Mouse (Mus musculus) MEL (cell line): ENCODE data around the gene Fam110a. TPM values are rescaled to one million over a fixed set of nuclear protein-coding genes. Genes with fewer than 3 reads are reported as not detected.

Experiments used
- DNase-seq: peaks from one replicate; pipeline ENCODE4 v3.0.0; 2011; ENCODE audit warnings: low read depth, low spot score
- H3K27ac ChIP-seq: 2 replicates; pipeline ENCODE4 v1.5.1; 2012; ENCODE audit warnings: low read depth, mild to moderate bottlenecking, control low read depth, low read length, moderate library complexity; ENCODE audit not compliant: control insufficient read depth
- H3K27me3 ChIP-seq, 2 experiments: fragments of 150-350 bp in 1 of 2; sonication (generic) in 1 of 2; 2 replicates each; pipeline ENCODE4 v1.6.1; 2012; ENCODE audit warnings: low read length in 2 of 2, mild to moderate bottlenecking in 2 of 2, improper control_type of control experiment in 1 of 2, moderate library complexity in 1 of 2; ENCODE audit not compliant: insufficient read depth in 2 of 2, control insufficient read depth in 1 of 2
- H3K36me3 ChIP-seq, 2 experiments: 2 replicates each; pipeline ENCODE4 v1.6.1; 2012 to 2014; ENCODE audit warnings: low read length in 2 of 2, improper control_type of control experiment in 1 of 2, inconsistent platforms in 1 of 2, mild to moderate bottlenecking in 1 of 2; ENCODE audit not compliant: insufficient read depth in 2 of 2, control insufficient read depth in 1 of 2
- H3K4me1 ChIP-seq, 2 experiments: fragments of 150-350 bp in 1 of 2; sonication (generic) in 1 of 2; 2 replicates each; pipeline ENCODE4 v1.6.1; 2012; ENCODE audit warnings: low read length in 2 of 2, improper control_type of control experiment in 1 of 2, mild to moderate bottlenecking in 1 of 2; ENCODE audit not compliant: insufficient read depth in 2 of 2, control insufficient read depth in 1 of 2
- H3K4me3 ChIP-seq, 2 experiments: fragments of 150-350 bp in 1 of 2; sonication (generic) in 1 of 2; 2 replicates each; pipeline ENCODE4 v1.5.1; 2012; ENCODE audit warnings: low read depth in 2 of 2, low read length in 2 of 2, mild to moderate bottlenecking in 2 of 2, moderate library complexity in 2 of 2, control low read depth in 1 of 2, improper control_type of control experiment in 1 of 2; ENCODE audit not compliant: control insufficient read depth in 1 of 2, insufficient read depth in 1 of 2
- H3K79me2 ChIP-seq: 2 replicates; pipeline ENCODE4 v1.6.1; 2012; ENCODE audit warnings: mild to moderate bottlenecking, low read length, moderate library complexity; ENCODE audit not compliant: control insufficient read depth, poor library complexity, insufficient read depth
- H3K9ac ChIP-seq: 2 replicates; pipeline ENCODE4 v1.6.1; 2012; ENCODE audit warnings: low read depth, mild to moderate bottlenecking, control low read depth, low read length, moderate library complexity; ENCODE audit not compliant: control insufficient read depth, poor library complexity, severe bottlenecking
- H3K9me3 ChIP-seq: fragments of 150-350 bp; sonication (generic); replicated peaks from 2 replicates; pipeline ENCODE4 v1.6.1; 2012; ENCODE audit warnings: mild to moderate bottlenecking, low read length, improper control_type of control experiment, moderate library complexity; ENCODE audit not compliant: insufficient read depth
- CHD1 ChIP-seq: IDR thresholded peaks from 2 replicates; pipeline ENCODE4 v1.6.1; 2012; ENCODE audit warnings: low read depth, mild to moderate bottlenecking, inconsistent platforms, low read length, improper control_type of control experiment
- CTCF ChIP-seq, 3 experiments: IDR thresholded peaks in 2 of 3; conservative IDR thresholded peaks in 1 of 3; 2 replicates each; pipeline ENCODE4 v1.5.1; 2011 to 2012; ENCODE audit warnings: low read length in 3 of 3, low read depth in 2 of 3, mild to moderate bottlenecking in 2 of 3, improper control_type of control experiment in 1 of 3, inconsistent platforms in 1 of 3, mixed read lengths in 1 of 3, moderate library complexity in 1 of 3; ENCODE audit not compliant: control insufficient read depth in 1 of 3, insufficient read depth in 1 of 3, poor library complexity in 1 of 3, severe bottlenecking in 1 of 3
- ELF1 ChIP-seq: IDR thresholded peaks from 2 replicates; pipeline ENCODE4 v1.6.1; 2014; ENCODE audit warnings: low read depth, mild to moderate bottlenecking, inconsistent platforms, low read length, improper control_type of control experiment, moderate library complexity
- GABPA ChIP-seq: IDR thresholded peaks from 2 replicates; pipeline ENCODE4 v1.6.1; 2012; ENCODE audit warnings: low read depth, mild to moderate bottlenecking, inconsistent platforms, low read length, improper control_type of control experiment, moderate library complexity
- GATA1 ChIP-seq: IDR thresholded peaks from 2 replicates; pipeline ENCODE4 v1.6.1; 2011; ENCODE audit warnings: low read depth, low read length, improper control_type of control experiment
- HCFC1 ChIP-seq: IDR thresholded peaks from 2 replicates; pipeline ENCODE4 v1.6.1; 2012; ENCODE audit warnings: low read depth, mild to moderate bottlenecking, inconsistent platforms, low read length, improper control_type of control experiment, moderate library complexity
- MAX ChIP-seq: IDR thresholded peaks from 2 replicates; pipeline ENCODE4 v1.6.1; 2011; ENCODE audit warnings: low read length, improper control_type of control experiment
- MAZ ChIP-seq: IDR thresholded peaks from 2 replicates; pipeline ENCODE4 v1.6.1; 2012; ENCODE audit warnings: low read depth, mild to moderate bottlenecking, inconsistent platforms, low read length, improper control_type of control experiment
- MXI1 ChIP-seq: IDR thresholded peaks from 2 replicates; pipeline ENCODE4 v1.6.1; 2011; ENCODE audit warnings: mild to moderate bottlenecking, low read depth, low read length, improper control_type of control experiment
- MYC ChIP-seq: IDR thresholded peaks from 2 replicates; pipeline ENCODE4 v1.6.1; 2011; ENCODE audit warnings: low read depth, mild to moderate bottlenecking, low read length, improper control_type of control experiment, moderate library complexity
- NELFE ChIP-seq: IDR thresholded peaks from 2 replicates; pipeline ENCODE4 v1.6.1; 2011; ENCODE audit warnings: low read depth, low read length, improper control_type of control experiment
- POLR2A ChIP-seq, 2 experiments: IDR thresholded peaks; 2 replicates each; pipeline ENCODE4 v1.6.1; 2011 to 2012; ENCODE audit warnings: low read length in 2 of 2, mild to moderate bottlenecking in 2 of 2, control low read depth in 1 of 2, improper control_type of control experiment in 1 of 2, low read depth in 1 of 2, moderate library complexity in 1 of 2; ENCODE audit not compliant: control insufficient read depth in 1 of 2, insufficient read depth in 1 of 2, poor library complexity in 1 of 2
- POLR2AphosphoS5 ChIP-seq: IDR thresholded peaks from 2 replicates; pipeline ENCODE4 v1.6.1; 2012; ENCODE audit warnings: low read depth, borderline replicate concordance, mild to moderate bottlenecking, inconsistent platforms, low read length, moderate library complexity, mixed read lengths
- RAD21 ChIP-seq: IDR thresholded peaks from 2 replicates; pipeline ENCODE4 v1.6.1; 2011; ENCODE audit warnings: mild to moderate bottlenecking, low read depth, low read length, improper control_type of control experiment
- SIN3A ChIP-seq: IDR thresholded peaks from 2 replicates; pipeline ENCODE4 v1.6.1; 2012; ENCODE audit warnings: low read length, improper control_type of control experiment, inconsistent platforms
- SMC3 ChIP-seq: IDR thresholded peaks from 2 replicates; pipeline ENCODE4 v1.6.1; 2011; ENCODE audit warnings: low read depth, low read length, improper control_type of control experiment
- TCF12 ChIP-seq: IDR thresholded peaks from 2 replicates; pipeline ENCODE4 v1.6.1; 2014; ENCODE audit warnings: low read depth, mild to moderate bottlenecking, inconsistent platforms, low read length, improper control_type of control experiment, moderate library complexity
- UBTF ChIP-seq: IDR thresholded peaks from 2 replicates; pipeline ENCODE4 v1.6.1; 2012; ENCODE audit warnings: low read depth, mild to moderate bottlenecking, inconsistent platforms, low read length, improper control_type of control experiment, moderate library complexity, borderline replicate concordance; ENCODE audit not compliant: insufficient read depth
- ZC3H11A ChIP-seq: IDR thresholded peaks from 2 replicates; pipeline ENCODE4 v1.6.1; 2012; ENCODE audit warnings: low read depth, mild to moderate bottlenecking, inconsistent platforms, low read length, improper control_type of control experiment
- polyA plus RNA-seq, 2 experiments: library from polyadenylated mRNA; stranded (reverse) in 1 of 2; unstranded in 1 of 2; fragments of >175 nt in 1 of 2; fragments of >200 nt in 1 of 2; gene quantifications; 2 replicates each; pipeline versions ENCODE4 v1.2.1 to v1.2.4; 2012; ENCODE audit warnings: low replicate concordance in 2 of 2, low read depth in 1 of 2; ENCODE audit not compliant: insufficient read length in 2 of 2, insufficient read depth in 1 of 2, missing spikeins in 1 of 2
- total RNA-seq: library from RNA; depleted of rRNA; stranded (reverse); fragments of 300-350 nt; gene quantifications from 2 replicates; pipeline ENCODE4 v1.2.3, GENCODE M21; 2012; rRNA removed

Fam110a gene
- total RNA-seq = 5.7 TPM in 2 replicates
- polyA plus RNA-seq = 10 to 100 TPM in 1 of 2 experiments, not detected in 1; 10.8 TPM

DNA sequence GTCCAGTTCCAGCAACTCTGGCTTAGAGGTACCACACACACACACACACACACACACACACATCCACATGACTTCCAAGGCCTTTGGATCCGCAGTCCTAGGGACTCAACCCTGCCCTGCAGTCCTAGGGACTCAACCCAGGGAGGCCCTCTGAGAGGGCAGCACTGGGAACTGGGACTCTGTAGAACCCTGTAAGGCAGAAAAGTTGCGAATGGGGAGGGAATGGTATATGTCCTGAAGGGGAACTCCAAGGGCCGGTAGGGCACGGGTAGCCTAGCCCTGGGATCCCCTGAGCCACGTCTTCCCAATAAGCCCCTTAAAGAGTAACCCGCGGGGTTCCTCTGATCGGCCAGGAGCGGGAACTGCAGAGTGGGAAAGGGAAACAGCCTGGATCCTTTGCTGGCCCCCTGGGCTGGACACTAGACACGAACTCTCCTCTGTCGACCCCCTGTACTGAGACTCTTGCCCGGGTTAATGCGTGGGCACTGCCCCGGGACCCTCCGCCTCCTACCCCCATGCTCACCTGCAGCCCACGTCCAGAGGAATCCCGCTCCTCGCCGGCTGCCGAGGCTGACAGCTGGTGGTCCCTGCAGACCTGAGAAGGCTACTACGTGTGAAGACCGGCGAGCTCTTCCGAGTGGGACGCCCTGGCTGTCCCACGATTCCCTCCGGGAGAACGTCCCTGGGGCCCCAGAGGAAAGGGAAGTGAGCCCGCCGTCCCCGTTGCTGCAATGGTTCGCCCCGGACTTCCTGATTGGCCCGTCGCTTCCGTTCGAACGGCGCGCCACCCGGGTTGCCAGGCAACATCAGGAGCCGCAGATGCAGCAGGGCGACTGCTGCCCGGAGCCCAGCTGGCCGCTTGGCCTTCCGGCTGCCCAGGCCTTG is at the start of gene Fam110a:
Gene Fam110a (minus strand): TSS at position 750 of the 885 bp plus-strand sequence.
- peak; percentile 93 for TF ChIP-seq ELF1
- TF ChIP-seq SIN3A = peak; percentile 88
- peak; percentile 76 for TF ChIP-seq HCFC1
- TF ChIP-seq GABPA = no peak
- TF ChIP-seq POLR2A (IDR thresholded peaks at IDR 0.05; ENCODE audit: control insufficient read depth in 1 of 2, insufficient read depth in 1 of 2, low read depth in 1 of 2, low read length in 2 of 2, poor library complexity in 1 of 2) = peak in 1 of 2 experiments; percentile 70; a peak in 1 of 4 replicates
- TF ChIP-seq MXI1 = peak; percentile 60
- no peak for TF ChIP-seq TCF12
- peak; percentile 42; the same call in 1 of the 2 replicates for TF ChIP-seq NELFE
- TF ChIP-seq, all 39 proteins: peak for 6
- Histone ChIP-seq H3K36me3 (peaks cover 0 to 2% of the 10 kb centered on the region in 2 experiments; a peak in 1 of 4 replicates), H3K27me3 (no peaks in the 10 kb centered on the region), H3K27ac (no peak within 1 kb of the TSS), H3K9me3 (no peaks in the 10 kb centered on the region), H3K9ac (peak within 1 kb of the TSS; percentile 83), H3K4me3 (peak within 1 kb of the TSS; percentile 64 to 79), H3K4me1 (peaks cover 0 to 22% of the 10 kb centered on the region in 2 experiments; a peak in 2 of 4 replicates), H3K79me2 (peaks cover 7% of the 10 kb centered on the region)
- DNase-seq = peak; percentile 87

DNA sequence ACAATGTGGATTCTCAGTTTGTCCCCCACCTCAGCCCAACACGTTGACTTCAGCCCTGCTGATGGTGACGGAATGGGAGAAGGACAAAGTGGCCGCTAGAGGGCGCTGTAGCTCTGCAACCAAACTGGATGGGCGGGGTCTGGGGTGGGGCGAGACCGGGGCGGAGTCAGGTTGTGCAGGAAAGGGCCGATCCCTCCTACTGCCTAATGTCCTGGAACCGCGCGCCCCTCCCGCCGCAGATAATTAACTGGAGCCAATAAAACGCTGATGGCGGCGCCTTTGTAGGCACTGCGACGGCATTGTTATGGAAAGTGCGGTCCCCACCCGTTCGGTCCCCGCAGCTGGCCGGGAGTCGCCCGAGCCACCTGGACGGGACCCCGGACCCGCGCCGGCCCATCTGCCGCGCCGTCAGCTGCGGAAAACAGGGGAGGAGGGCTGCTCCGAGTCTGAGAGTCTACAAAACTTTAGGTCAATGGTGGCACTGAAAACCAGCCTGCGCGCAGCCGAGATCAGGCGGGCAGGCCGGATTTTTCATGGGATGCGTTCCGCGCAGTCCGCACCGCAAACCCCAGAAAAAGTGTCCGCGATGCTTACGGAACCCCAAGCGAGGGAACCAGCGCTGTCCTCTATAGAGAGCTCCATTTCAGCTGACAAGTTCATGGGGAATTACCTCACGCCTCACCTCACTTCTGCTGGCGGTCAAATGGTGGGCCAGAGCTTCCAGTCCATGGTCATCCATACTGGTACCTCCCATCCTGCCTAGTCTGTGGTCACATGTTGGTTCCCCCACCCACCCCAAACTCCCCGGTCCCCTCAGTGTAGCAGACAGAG is 49.4 kb upstream of the Fam110a start:
- H3K4me1 ChIP-seq = 0 out of 4 replicates have a peak, but pooled peaks cover 0 to 3% of the 10 kb centered on the region in 2 experiments
- peak overlapping the region; percentile 61 for H3K9ac ChIP-seq
- no peaks in the 10 kb centered on the region for H3K9me3 ChIP-seq
- no peaks in the 10 kb centered on the region for H3K36me3 ChIP-seq
- no peak overlapping the region for H3K27ac ChIP-seq
- peak; percentile 95 for DNase-seq
- 0 out of 4 replicates have a peak, but pooled peaks of 1 of the 2 experiments have one; percentile 32 for TF ChIP-seq POLR2A (IDR thresholded peaks at IDR 0.05; ENCODE audit: control insufficient read depth in 1 of 2, insufficient read depth in 1 of 2, low read depth in 1 of 2, low read length in 2 of 2, poor library complexity in 1 of 2)
- TF ChIP-seq CTCF (IDR thresholded peaks at IDR 0.05 in 2 of 3, conservative IDR thresholded peaks at IDR 0.05 in 1 of 3; ENCODE audit: control insufficient read depth in 1 of 3, insufficient read depth in 1 of 3, low read depth in 2 of 3, low read length in 3 of 3, poor library complexity in 1 of 3, severe bottlenecking in 1 of 3) = peak; percentile 63 to 99 (median 86)
- TF ChIP-seq HCFC1 = peak; percentile 32; the same call in 1 of the 2 replicates
- TF ChIP-seq UBTF = no peak
- peak; percentile 74 for TF ChIP-seq RAD21
- peak; percentile 71 for TF ChIP-seq SMC3
- TF ChIP-seq MAZ = 0 out of 2 replicates have a peak, but pooled peaks have one; percentile 61
- no peak for TF ChIP-seq POLR2AphosphoS5
- TF ChIP-seq TCF12 = no peak
- no peak for TF ChIP-seq MAX
- peak; percentile 53 for TF ChIP-seq ZC3H11A
- no peak for TF ChIP-seq GATA1
- no peak for TF ChIP-seq CHD1
- TF ChIP-seq MYC = no peak
- no peak; the same call in 1 of the 2 replicates for TF ChIP-seq MXI1
- H3K27me3 ChIP-seq = peaks cover 0 to 3% of the 10 kb centered on the region in 2 experiments; a peak in 1 of 4 replicates
- peak overlapping the region; percentile 41 to 49; a peak in 3 of 4 replicates for H3K4me3 ChIP-seq
- no peaks in the 10 kb centered on the region for H3K79me2 ChIP-seq
